Mouse (Mus musculus): ENCODE measurements around the gene Sspn. TPM values are rescaled to one million over a fixed set of nuclear protein-coding genes. Genes with fewer than 3 reads are reported as not detected.

Sspn gene
- total RNA-seq, 2 experiments from 2014 or later, result 40.0 to 55.9 TPM

GRCm38 (mm10) chr6:145906096-145906890 is 25.1 kb upstream of the Sspn start:
- DNase-seq, result peak; percentile 22
- intact Hi-C loops (cut with DNase I), result no loop called here
- Histone ChIP-seq H3K4me3 (no peak overlapping the region), H3K27ac (no peak overlapping the region)
- TF ChIP-seq CTCF (IDR thresholded peaks at IDR 0.05), result no peak

GRCm38 (mm10) chr6:145909943-145910342 is 21.5 kb upstream of the Sspn start:
- intact Hi-C loops (cut with DNase I), result no loop called here
- Histone ChIP-seq H3K27ac (no peak overlapping the region), H3K4me3 (no peak overlapping the region)
- no peak for TF ChIP-seq CTCF (IDR thresholded peaks at IDR 0.05)
- no peak for DNase-seq

- intact Hi-C loops (cut with DNase I), result no loop called here
- Histone ChIP-seq H3K4me3 (no peak overlapping the region), H3K27ac (no peak overlapping the region)
- no peak for TF ChIP-seq CTCF (IDR thresholded peaks at IDR 0.05)
- no peak for DNase-seq
Measured at GRCm38 (mm10) chr6:145910469-145911426, 20.7 kb upstream of the Sspn start.

GRCm38 (mm10) chr6:145912232-145912631 is 19.2 kb upstream of the Sspn start:
- H3K27ac ChIP-seq, result no peak overlapping the region
- no peak for TF ChIP-seq CTCF (IDR thresholded peaks at IDR 0.05)
- intact Hi-C loops (cut with DNase I), result no loop called here
- no peak overlapping the region for H3K4me3 ChIP-seq
- no peak for DNase-seq

- TF ChIP-seq CTCF (IDR thresholded peaks at IDR 0.05), result no peak
- Histone ChIP-seq H3K4me3 (no peak overlapping the region), H3K27ac (no peak overlapping the region)
- no peak for DNase-seq
- intact Hi-C loops (cut with DNase I), result no loop called here
Measured at GRCm38 (mm10) chr6:145915435-145915834, 16.0 kb upstream of the Sspn start.

- no peak for DNase-seq
Measured at GRCm38 (mm10) chr6:145916401-145916800, 15.0 kb upstream of the Sspn start.

GRCm38 (mm10) chr6:145918236-145918635 is 13.2 kb upstream of the Sspn start:
- intact Hi-C loops (cut with DNase I), result no loop called here
- Histone ChIP-seq H3K4me3 (no peak overlapping the region), H3K27ac (no peak overlapping the region)
- DNase-seq, result no peak
- TF ChIP-seq CTCF (IDR thresholded peaks at IDR 0.05), result no peak

More at GRCm38 (mm10) chr6:145916401-145916800, 15.0 kb upstream of the Sspn start:
- Histone ChIP-seq H3K4me3 (no peak overlapping the region), H3K27ac (no peak overlapping the region)
- no peak for TF ChIP-seq CTCF (IDR thresholded peaks at IDR 0.05)
- intact Hi-C loops (cut with DNase I), result no loop called here

- TF ChIP-seq CTCF (IDR thresholded peaks at IDR 0.05), result no peak
- intact Hi-C loops (cut with DNase I), result no loop called here
- Histone ChIP-seq H3K4me3 (no peak overlapping the region), H3K27ac (no peak overlapping the region)
- DNase-seq, result no peak
Measured at GRCm38 (mm10) chr6:145923594-145923993, 7.8 kb upstream of the Sspn start.

- intact Hi-C loops (cut with DNase I), result no loop called here
- peak; percentile 91 for DNase-seq
- H3K27ac ChIP-seq, result peak overlapping the region; percentile 95
- H3K4me3 ChIP-seq, result peak overlapping the region; percentile 76
- no peak for TF ChIP-seq CTCF (IDR thresholded peaks at IDR 0.05)
Measured at GRCm38 (mm10) chr6:145934001-145934696, 2.7 kb downstream of the Sspn start.

- intact Hi-C loops (cut with DNase I), result no loop called here
- Histone ChIP-seq H3K4me3 (peak overlapping the region; percentile 76), H3K27ac (peak overlapping the region; percentile 95)
- TF ChIP-seq CTCF (IDR thresholded peaks at IDR 0.05), result no peak
- peak; percentile 57 for DNase-seq
Measured at GRCm38 (mm10) chr6:145934697-145935240, 3.3 kb downstream of the Sspn start.

- TF ChIP-seq CTCF (IDR thresholded peaks at IDR 0.05), result no peak
- no peak for DNase-seq
- intact Hi-C loops (cut with DNase I), result no loop called here
- Histone ChIP-seq H3K4me3 (peak overlapping the region; percentile 76), H3K27ac (peak overlapping the region; percentile 95)
Measured at GRCm38 (mm10) chr6:145935912-145936311, 4.5 kb downstream of the Sspn start.

GRCm38 (mm10) chr6:145936511-145936910 is 5.1 kb downstream of the Sspn start:
- DNase-seq, result no peak
- Histone ChIP-seq H3K4me3 (no peak overlapping the region), H3K27ac (no peak overlapping the region)
- intact Hi-C loops (cut with DNase I), result no loop called here
- no peak for TF ChIP-seq CTCF (IDR thresholded peaks at IDR 0.05)
